Mouse (Mus musculus): ENCODE results near the gene Med15. TPM values are rescaled to one million over a fixed set of nuclear protein-coding genes. Genes with fewer than 3 reads are reported as not detected.
"Not testable (repeated sequence)": the region's sequence is repeated elsewhere in the genome, so short reads cannot be mapped to it uniquely, and the experiment has no call there.

The Med15 gene
- total RNA-seq (2021) = 10 to 100 TPM; 36.9 to 46.9 TPM
- long read RNA-seq, experiment 1, transcript Med15-201 (18 exons, 3,410 nt) = major isoform, 10 of 24 reads
- long read RNA-seq, experiment 1, partial matches to known transcripts = 4 of 24 reads
- long read RNA-seq, experiment 1, other reads (novel, unspliced or antisense) = 8 of 24 reads
- long read RNA-seq, experiment 2, transcript Med15-201 (18 exons, 3,410 nt) = major isoform, 5 of 35 reads
- long read RNA-seq, experiment 2, partial matches to known transcripts = 6 of 35 reads
- long read RNA-seq, experiment 2, other reads (novel, unspliced or antisense) = 23 of 35 reads

DNA sequence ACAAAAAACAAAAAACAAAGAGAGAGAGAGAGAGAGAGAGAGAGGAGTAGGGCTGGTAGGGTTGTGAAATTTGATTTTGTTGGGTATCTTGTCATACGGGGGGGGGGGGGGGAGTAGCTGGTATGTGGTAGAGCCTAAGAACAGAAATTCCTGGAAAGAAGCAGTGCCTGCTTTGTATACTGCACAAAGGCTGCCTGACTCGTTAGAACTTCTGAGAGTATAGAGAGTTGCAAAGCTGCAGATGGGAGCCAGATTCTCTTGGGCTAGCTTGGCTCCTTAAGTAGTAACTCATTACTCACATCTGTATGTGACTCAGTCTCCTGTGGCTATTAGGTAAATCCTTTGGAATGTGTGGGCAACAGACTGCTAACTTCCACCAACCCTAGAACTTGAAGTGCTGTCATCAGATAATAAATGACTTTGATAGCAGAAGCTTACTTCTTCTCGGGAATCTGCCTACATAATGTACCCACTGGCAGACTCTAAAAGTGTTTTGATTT is at the start of gene Med15:
Med15 (minus strand) TSS at position 51 of the 500 bp plus-strand sequence.
- DNase-seq (ENCODE audit: low spot score in 2 of 2) = no peak

DNA sequence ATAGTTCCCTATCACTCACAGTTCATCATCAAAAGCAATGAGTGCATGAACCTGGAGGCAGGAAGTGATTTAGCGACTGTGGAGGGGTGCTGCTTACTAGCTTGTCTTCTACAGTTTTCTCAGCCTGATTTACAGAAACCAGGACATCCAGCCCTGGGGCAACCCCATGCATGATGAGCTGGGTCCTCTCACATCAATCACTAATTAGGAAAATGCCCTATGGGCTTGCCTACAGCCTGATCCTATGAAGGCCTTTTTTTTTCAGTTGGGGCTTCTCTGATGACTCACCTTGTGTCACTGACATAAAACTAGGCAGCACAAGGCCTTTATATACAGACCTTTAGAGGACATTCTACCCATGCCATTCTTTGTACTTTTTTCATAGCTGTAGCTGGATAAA is 47.0 kb upstream of the Med15 start:
- DNase-seq (ENCODE audit: low spot score in 2 of 2) = no peak

DNA sequence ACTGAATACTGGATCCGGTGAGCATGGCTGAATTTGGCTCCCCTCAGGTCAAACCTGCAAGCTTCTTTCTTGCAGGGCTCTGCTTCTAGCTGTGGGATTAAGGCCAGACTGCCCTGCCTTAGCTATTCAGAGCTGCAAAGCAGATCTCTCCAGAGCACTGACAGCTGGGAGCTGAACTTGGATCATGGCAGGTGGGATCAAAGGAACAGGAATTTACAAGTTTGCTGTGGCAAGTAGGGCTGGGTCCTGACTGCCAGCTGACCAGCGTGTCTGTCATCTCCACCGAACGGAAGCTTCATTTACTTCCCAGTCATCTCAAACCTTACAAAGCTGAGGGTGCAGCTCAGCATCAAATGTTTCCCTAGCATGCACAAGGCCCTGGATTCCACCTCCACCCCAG is 45.5 kb upstream of the Med15 start:
- no peak for DNase-seq (ENCODE audit: low spot score in 2 of 2)

DNA sequence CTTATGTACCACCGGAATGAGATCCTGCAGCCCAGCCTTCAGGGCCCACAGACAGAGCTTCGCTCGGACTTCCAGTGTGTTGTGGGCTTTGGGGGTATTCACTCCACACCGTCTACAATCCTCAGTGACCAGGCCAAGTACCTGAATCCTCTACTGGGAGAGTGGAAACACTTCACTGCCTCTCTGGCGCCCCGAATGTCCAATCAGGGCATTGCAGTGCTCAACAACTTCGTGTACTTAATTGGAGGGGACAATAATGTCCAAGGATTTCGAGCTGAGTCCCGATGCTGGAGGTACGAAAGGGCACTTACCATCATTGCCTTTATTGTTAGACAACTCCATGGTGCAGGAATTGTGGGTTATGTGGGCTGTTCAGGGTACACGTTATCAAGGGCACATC is 44.1 kb upstream of the Med15 start:
- peak in 1 of 2 experiments; percentile 36 for DNase-seq (ENCODE audit: low spot score in 2 of 2)

DNA sequence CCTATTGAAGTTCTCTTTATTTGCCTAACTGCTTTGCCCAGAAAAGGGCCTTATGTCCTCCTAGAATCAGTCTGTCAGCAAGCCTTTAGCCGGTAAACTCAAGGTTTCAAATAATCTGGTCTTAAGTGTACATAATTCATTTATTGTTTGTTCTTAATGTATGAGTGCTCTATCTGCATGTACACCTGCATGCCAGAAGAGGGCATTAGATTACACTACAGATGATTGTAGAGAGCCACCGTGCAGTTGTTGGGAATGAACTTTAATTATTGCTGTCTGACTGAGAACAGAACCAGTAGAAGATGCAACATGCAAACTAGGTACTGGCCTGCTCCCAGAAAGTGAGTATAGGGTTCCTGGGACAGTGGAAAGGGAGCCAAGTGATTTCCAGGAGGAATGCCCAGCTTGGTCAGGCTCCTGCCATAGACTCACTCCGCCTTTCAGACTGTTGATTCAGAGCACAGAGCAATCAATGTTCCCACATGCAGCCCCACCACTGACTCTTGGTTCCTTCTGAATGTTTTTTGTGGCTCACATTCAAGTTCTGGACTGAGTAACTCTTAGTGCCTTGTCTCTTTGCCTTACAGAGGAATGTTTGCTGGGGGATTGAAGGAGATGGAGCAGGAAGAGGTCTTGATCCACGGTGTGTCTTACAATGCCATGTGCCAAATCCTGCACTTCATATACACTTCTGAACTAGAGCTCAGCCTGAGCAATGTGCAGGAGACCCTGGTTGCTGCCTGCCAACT is 38.6 kb upstream of the Med15 start:
- DNase-seq (ENCODE audit: low spot score in 2 of 2) = no peak

DNA sequence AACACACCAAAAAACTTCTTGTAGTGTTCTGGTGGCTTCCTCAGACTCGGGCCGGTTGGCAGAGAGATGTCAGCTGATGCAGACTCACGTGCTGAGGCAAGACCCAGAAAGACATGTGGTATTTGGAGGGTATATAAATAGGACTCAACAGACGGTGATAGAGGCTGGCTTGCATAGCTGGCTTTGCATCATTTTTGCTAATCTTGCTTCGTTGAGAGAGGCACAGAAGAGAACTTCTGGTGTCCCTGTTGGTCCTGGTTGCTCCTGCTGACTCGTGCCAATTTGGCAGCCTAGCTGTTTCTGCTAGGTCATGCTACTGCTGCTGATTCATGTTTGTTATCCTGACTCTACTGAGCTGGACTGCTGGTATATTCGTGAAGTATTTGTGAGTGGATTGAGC is 36.1 kb upstream of the Med15 start:
- DNase-seq (ENCODE audit: low spot score in 2 of 2) = no peak

DNA sequence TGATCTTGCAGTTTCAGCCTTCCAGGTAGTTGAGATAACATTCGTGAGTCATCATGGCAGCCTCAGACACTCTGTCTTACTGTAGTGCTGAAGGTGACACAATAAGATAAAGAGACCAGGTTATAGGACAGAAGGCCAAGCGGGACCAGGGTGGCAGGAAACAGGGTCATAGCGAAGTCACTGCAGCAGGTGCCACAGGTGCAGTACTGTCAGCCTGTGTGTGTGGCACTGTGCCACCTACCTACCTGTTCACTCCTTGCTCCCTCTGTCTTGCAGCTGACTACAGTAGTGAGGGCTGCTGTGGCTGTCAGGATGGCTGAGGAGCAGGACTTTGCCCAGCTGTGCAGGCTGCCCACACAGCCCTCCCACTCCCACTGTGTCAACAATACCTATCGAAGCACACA is 31.4 kb upstream of the Med15 start:
- no peak for DNase-seq (ENCODE audit: low spot score in 2 of 2)

DNA sequence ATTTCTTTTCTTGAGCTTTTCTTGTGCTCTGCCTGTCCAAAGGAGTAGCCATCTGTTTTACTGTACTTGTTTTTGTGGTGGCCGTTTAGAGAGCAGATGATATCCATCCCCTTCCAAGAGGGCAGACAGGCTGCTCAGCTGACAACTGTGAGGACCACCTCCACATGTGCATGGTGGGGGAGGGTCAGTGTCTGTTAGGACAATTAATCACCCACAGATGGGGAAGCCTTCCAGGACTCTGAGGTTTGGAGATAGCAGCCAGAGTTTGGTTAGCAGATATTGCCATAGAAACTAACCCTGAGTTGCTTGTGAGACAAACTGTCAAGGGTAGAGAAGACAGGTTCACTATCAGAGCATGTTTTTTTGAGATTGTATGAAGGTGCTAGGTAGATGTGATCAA is 28.4 kb upstream of the Med15 start:
- DNase-seq (ENCODE audit: low spot score in 2 of 2) = no peak

DNA sequence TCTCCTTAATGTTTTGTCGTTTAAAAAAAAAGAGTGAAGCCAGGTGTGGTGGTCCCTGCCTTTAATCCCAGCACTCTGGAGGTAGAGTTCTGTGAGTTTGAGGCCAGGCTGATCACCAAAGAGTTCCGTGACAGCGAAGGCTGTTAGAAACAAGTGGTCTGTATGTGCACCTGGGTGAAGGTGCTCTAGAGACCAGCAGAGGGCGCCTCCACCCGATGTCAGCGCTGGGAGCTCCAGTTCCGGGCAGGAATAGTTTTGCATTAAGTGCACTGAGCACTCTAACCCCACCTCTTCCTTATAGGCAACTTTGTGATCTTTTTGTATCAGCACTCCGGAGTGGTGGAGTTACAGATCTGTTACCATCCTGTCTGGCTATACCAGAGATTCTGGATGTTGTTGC is 28.0 kb upstream of the Med15 start:
- DNase-seq (ENCODE audit: low spot score in 2 of 2) = peak in 1 of 2 experiments; percentile 48

DNA sequence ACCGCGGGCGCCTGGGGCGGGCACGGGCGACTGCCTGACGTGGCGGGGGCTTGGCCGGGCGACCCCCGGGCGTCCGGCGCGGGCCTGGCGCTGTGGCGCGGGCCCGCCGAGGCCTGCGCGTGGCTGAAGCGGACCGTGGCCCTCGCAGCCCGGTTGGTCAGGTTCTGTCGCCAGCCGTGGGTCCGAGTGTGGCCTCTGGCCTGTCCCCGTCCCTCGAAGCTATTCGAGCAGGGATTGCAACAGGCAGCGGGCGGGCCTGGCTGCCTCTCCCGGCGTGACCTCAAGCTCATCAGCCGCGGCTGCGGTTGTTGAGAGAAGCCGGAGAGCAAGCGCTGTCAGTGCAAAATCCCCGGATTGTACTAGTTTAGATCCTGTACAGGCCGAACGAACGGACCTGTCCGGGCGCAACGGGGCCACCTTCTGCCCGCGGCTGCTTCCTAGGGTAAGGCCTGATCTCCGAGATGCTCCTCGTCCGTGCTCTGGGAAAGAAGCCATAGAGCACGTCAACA is 27.2 kb upstream of the Med15 start:
- peak; percentile 25 to 63 for DNase-seq (ENCODE audit: low spot score in 2 of 2)

DNA sequence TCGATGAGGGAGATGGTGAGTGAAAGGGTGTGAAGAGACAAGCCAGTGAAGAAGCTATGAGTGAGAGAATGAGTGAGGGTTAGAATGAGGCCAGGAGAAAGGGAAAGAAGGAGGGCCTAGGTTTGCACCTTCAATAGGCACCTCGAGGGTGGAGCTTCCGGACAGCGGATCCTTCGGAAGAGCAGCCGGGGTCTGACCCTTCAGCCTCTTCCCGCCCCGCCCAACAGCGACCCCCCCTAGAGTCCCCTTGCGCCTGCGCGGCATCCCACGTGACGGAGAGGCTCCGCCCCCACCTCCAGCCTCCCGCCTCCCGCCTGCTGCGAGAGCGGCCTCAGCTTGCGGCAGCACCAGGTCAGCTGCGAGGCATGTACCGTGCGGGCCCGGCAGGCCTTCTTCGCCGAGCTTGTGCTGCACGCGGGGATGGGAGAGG is 26.7 kb upstream of the Med15 start, which contains the start of gene Klhl22:
Klhl22 (plus strand) TSS at position 275 of the 430 bp plus-strand sequence.
- DNase-seq (ENCODE audit: low spot score in 2 of 2) = peak; percentile 92 to 93

DNA sequence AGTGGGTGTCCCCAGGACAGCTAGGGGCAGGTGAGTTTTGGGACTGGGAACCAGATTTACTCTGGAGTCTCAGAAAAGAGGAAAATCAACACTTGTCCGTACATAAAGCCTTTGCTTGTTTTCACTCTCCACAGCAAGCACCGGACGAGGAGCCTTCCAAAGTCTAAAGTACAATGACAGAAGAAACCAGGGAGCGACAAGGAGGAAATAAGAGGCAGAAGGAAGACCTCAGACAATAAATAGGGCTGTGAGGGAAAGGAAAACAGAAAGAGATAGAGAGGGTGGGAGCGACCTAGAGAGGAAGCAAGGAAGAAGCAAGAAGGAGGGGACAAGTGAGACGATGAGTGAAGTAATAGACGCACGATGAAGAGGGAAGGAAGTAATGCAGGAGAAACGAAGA is 26.2 kb upstream of the Med15 start:
- DNase-seq (ENCODE audit: low spot score in 2 of 2) = no peak

DNA sequence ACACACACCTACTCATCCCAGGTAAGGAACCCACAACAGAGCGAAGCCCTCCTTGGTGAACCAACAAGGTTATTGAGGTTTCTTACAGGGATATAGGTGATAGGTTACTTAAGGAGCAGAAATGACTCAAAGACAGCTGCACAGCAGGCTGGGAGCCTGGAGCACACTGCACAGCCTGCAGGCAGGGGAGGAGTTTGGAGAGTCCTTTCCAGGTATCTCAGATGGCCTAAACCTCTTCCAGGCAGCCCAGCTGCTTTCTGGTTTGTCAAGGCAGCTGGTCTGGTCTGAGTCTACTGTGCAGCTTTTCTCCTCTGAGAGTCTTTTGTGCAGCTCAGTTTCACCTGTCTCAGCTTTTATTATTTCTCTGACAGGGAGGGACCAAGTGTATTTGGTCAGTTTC is 25.1 kb upstream of the Med15 start:
- DNase-seq (ENCODE audit: low spot score in 2 of 2) = no peak

DNA sequence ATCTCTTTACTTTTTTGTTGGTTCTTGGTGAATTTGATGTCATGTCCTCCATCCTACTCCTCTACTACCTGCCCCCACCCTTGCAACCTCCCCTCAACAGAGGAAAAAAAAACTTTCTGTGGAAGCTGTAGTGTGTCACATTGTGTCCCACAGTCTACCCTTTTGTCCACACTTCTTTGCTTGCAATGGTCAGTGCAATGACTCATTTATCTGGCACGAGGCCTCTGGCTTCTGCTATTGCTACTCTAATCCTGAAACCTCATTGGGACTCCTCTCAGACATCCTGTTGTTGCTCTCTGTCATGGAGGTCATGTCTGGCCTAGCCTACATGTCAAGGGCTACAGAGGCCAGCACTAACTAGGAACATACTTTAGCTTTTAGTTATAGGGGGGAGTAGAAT is 21.0 kb upstream of the Med15 start:
- DNase-seq (ENCODE audit: low spot score in 2 of 2) = no peak

DNA sequence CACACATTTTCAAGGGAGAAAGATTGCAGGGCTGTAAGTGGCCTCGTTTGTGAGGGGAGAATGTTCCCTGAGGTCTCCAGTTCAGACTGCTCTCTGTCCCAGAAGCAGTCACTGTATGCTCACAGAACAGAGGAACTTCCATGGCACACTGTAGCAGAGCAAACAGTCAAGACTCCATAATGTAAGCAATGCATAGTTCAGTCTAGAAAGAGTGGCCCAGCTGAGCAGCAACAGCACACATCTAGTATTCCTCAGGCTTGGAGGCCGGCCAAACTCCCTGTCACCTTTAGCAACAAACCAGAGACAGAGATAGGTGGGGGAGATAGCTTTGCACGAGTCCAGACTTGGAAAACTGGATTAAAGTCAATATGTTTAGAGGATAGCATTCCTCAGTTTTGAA is 20.3 kb upstream of the Med15 start:
- DNase-seq (ENCODE audit: low spot score in 2 of 2) = no peak

DNA sequence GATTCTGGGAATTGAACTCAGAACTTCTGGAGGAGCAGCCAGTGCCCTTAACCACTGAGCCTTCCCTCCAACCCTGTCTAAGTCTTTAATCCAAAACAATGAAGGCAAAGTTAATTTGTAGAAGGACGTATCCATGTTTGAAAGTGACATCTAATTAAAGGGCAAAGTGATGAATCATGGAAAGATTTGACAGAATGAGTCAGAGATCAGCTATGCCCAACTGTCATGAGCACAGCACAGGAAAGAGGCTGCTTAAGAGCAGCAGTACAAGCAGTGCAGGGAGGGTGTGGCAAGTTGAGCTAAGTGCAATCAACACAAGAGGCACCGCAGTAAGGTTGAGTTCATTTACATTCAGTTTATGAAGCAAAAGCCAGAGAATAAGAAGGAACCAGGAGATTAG is 12.4 kb upstream of the Med15 start:
- DNase-seq (ENCODE audit: low spot score in 2 of 2) = no peak

DNA sequence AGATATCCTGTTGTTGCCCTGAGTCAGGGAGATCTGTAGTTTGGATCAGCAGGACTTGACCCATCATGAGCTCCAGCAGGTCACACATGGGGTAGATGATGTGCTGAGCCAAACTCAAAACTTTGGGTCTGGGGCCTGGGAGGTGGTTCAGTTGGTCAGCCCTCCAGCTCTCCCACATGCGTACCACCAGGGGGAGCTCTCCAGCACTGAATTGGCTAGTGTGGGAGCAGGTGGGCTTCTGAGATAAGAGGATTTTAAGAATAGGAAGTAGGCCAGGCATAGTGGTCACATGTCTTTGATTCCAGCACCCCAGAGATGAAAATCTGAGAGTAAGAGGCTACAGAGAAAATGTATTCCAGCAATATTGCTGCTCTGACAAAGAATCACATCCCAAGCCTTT is 11.8 kb upstream of the Med15 start:
- DNase-seq (ENCODE audit: low spot score in 2 of 2) = no peak

DNA sequence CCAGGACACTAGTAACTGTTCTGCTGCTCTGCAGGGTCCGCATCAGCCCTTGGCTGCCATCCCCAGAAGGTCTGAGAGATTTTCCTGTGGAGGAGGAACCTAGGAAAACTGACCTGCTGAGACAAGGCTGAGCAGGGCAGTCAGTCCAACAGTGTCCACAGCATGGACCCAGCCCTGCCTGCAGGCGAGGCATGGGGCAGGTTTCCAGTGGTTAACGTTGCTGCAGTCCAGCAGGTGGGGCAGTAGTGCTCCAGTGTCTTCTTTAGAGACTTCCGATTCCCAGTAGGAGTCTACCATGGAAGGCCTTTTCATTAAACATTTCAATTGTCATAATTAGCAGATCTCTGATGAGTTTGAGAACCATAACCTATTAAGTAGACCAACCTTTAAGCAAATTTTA is 10.6 kb upstream of the Med15 start:
- no peak for DNase-seq (ENCODE audit: low spot score in 2 of 2)

DNA sequence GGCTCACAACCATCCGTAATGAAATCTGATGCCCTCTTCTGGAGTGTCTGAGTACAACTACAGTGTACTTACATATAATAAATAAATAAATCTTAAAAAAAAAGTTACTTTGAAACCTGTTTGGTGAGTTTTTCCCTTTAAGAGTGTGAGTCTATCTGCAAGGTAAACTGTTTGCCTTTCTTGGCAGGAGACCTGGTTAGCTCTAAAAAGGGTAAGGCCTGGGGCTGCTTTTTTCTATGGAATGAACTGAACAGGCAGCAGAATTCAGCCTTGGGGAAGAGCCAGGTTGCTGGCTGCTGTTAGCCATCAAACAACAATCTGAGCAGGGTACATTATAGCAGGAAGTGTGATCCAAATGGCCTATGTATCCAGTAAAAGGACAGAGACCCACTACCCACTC is 10.1 kb upstream of the Med15 start:
- no peak for DNase-seq (ENCODE audit: low spot score in 2 of 2)

DNA sequence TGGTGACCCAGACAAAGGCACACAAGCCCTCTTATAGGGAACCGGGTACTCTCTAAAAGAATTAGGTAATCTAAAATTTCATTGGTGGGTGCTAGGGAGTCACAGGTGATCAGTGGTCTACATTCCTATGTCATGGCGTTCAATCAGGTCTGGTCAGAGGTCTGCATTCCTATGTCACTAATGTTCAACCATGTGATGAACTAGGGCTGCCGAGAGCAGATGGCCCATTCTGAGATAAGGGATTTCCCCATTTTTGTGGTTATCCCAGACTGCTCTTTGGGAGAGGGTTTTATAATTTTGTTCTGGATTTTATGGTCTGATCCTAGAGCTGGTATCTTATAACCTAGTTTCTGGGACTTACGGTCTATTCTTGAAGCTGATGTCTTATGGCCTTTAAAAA is 7.4 kb upstream of the Med15 start:
- no peak for DNase-seq (ENCODE audit: low spot score in 2 of 2)

DNA sequence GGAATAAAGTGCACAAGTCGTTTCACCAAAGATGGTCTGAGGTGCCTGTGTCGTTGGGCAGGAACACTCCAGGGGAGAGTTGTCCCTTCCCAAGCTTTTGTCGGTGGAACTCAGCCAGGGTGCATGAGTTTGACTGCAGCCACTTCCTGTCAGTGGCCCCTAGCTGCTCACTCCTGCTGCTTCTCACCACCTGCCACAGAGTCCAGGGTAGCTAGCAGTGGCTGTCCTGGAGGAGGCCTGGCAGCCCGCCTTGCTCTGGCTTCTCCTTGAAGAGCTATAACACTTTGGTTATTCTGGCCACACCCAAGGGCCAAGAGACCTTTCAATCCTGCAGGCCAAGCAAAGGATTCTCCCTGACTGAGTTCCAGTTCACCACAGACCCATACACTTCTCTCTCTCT is 3.5 kb upstream of the Med15 start:
- no peak for DNase-seq (ENCODE audit: low spot score in 2 of 2)

DNA sequence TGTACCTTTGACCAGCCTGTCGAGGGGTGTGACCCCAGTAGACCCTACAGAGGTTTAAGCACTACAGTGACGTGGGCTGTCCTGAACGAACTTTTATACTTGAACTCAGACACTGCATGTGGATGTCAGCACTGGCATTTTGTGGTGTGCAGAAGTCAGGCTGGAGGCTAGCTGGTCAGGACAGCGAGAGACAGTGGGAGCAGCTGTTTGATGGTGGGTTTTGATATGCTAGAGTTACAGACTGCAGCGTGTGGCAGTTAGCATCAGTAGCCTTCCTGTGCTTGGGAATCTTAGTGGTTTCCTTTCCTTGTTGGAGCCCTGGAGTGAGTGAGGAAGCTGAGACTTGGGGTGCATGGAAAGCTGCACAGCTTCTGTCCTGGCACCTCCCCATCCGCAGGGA is 2.2 kb upstream of the Med15 start:
- DNase-seq (ENCODE audit: low spot score in 2 of 2) = not testable (repeated sequence)

All from gastrocnemius, postnatal 4 days (tissue).